Mouse (Mus musculus) erythroid progenitor cell, adult 5-6 weeks (primary cell): ENCODE measurements around the gene Olfr1340. TPM values are rescaled to one million over a fixed set of nuclear protein-coding genes. Genes with fewer than 3 reads are reported as not detected.

Experiments used
- ATAC-seq: replicated peaks from 2 replicates; pipeline ENCODE4 v1.8.0; 2016; ENCODE audit warnings: moderate number of reproducible peaks, mild to moderate bottlenecking, moderate TSS enrichment, inconsistent platforms; ENCODE audit not compliant: poor library complexity, low FRiP score, severe bottlenecking
- total RNA-seq, 2 experiments: library from RNA; stranded (forward) in 1 of 2; stranded (reverse) in 1 of 2; fragments of 150-400 nt in 1 of 2; fragments of 186-747, 209-891 nt in 1 of 2; gene quantifications; 2 replicates each; pipeline versions ENCODE4 v1.2.3 to v1.2.4; 2015 to 2017; ENCODE audit warnings: low replicate concordance in 2 of 2

Olfr1340 gene
- total RNA-seq (2015; ENCODE audit: low replicate concordance) (not detected in 2 replicates), total RNA-seq (2017; ENCODE audit: low replicate concordance) (not detected in 2 replicates)

DNA sequence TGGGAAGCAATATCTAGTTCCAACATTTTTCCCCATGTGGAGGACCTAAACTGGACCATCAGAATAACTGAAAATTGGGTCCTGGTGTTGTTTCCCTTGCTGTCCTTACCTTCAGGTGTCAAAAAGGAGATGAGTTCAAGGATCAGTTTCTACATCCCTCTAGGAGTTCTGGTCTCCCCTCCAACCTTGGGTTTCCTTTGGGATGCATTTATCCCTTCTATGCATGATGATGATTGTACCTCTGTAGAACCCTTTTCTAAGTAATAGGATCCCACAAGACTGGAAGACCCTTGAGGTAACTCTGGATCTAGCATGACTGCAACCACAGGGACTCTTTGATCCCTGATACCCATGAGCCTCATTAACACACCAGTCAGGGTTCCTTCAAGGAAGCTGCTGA is at the start of gene Olfr1340:
TSS of gene Olfr1340 (plus strand) at position 301 of the 400 bp plus-strand sequence.
- ATAC-seq: no peak

DNA sequence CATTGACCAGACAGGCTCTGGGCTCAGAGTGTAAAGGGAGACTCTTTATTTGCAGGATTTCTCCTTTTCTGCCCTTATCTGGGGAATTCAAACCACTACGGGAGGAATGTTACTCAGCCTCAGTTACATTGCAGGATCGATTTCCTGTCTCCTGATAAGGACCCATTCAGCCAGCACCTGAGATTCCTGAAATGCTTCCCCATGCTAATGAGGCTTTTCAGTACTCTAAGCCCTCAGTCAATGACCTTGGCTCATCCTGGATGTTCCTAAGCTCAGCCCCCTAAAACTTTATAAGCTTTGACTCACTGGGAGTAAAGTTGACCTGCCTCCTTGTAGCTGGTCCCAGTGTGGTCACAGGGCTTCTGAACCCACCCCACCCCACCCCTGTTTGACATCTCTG is 32.9 kb upstream of the Olfr1340 start:
- ATAC-seq: no peak

DNA sequence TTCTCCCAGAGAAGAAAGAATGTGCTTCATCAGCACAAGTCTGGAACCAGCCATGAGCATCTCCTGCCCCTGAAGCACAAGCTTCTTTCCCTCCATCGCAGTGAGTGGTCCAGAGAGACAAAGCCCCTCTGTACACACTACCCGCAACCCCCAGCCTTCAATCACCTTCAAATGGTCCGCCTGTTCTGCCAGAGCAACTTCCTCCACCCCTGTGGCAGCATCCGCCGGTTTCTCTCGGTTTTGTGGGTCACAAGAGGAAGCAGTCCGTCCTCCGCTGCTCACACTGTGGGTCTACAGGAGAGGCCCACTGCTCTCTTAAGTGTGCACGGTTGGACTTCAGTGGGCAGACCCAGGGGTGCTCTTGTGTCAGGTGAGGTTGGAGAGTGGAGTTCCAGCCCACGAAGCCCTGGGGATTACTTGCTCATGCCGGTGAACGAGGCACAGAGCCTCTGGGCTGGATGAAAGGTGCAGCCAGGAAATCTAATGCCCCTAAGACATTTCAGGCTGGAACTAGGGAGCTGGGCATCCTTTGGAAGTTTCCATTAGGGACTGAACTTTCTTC is 27.4 kb upstream of the Olfr1340 start, which contains the start of gene Olfr1342:
TSS of gene Olfr1342 (minus strand) at position 345 of the 562 bp plus-strand sequence.
- no peak for ATAC-seq

- ATAC-seq: no peak
Measured at GRCm38 (mm10) chr4:118693812-118694211, 26.1 kb upstream of the Olfr1340 start.

DNA sequence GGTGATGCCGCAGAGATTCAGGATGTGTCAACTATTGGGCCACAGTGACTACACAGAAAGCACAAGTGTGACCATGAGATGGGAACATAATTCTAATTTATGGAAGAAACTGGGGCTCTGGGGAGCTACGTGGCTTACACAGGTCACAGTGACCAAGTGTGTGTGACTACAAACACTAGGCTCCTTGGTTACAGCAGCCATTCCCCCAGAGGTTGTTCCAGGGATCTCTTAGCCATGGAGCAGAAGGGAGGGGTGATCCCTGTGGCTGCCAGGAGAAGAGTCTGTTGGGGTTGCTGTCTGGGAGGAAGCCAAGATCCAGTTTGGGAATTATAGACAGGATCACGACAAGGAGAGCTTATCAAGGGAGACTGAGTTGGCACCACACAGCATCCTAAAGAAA is 16.7 kb upstream of the Olfr1340 start, which contains the start of gene Olfr1341:
TSS of gene Olfr1341 (plus strand) at position 301 of the 400 bp plus-strand sequence.
- no peak for ATAC-seq

DNA sequence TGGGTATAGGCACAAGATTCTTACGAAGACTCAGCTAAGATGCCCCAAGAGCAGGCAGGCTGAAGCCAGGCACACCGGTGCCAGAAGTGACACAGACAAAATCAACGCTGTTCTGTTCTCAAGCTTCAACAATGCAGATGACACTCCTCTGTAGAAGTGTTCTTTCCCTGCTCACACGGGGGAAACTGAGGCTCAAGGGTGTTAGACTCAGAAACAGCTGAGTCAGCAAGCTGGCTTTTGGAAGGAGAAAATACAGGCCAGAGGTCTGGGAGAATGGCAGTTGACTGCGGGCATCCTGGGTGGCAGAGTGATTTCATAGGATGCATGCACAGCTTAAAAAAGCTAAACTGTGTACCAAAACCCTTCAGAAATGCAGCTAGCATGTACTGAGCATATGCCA is 11.9 kb upstream of the Olfr1340 start:
- no peak for ATAC-seq

DNA sequence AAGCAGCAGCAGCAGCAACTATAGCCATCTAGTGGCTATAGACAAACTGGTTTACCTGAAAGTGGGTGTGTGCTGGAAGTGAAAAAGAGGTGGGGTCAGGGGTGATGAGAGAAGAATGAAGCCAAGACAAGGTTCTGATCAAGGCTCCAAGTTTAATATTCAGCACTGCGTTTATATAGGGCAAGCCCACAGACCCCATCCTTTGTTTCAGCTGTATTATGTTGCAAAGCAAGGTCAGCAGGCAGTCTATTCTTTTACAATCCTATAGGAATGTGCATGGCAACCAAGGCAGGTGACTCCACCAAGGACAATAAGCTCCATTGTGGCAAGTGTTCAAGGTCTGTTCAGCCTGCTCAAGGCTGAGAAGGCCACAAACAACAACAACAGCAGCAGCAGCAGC is 8.3 kb upstream of the Olfr1340 start:
- no peak for ATAC-seq

DNA sequence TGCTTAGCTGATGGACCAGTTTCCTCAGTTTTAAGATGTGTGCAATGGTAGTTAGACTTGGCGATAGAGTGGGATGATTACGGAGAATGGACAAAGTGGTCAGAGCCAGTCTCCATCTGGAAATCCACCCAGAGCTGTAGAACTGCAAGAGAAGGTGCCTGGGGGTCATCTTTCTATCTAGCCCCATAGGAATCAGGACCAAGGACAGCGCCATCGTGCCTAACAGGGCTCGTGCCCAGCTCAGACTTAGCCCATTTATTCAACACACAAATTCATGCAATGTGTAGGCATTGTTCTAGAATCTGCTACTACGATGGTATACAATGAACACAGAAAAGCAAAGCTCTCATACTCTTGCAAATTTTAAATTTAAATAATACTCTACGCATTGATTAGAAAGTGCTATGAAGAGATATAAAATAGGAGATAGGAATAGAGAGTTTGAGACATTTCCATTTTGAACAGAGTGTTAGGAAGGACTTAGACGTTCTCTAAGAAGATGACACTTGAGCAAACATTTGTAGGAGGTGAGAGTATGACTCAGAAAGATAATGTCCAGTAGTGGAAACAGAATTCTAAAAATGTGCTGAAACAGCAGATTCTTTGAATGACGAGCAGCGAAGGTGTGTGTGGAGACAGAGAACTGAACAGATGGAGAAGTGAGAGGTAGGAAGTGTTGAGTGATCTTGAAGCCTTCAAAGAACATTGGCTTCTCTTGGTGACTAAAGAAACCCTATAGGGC is 2.0 kb downstream of the Olfr1340 start:
- ATAC-seq: no peak

- ATAC-seq: no peak
Measured at GRCm38 (mm10) chr4:118731875-118732274, 11.9 kb downstream of the Olfr1340 start, which contains the start of gene Olfr1339. TSS of gene Olfr1339 (plus strand) at chr4:118732175.

DNA sequence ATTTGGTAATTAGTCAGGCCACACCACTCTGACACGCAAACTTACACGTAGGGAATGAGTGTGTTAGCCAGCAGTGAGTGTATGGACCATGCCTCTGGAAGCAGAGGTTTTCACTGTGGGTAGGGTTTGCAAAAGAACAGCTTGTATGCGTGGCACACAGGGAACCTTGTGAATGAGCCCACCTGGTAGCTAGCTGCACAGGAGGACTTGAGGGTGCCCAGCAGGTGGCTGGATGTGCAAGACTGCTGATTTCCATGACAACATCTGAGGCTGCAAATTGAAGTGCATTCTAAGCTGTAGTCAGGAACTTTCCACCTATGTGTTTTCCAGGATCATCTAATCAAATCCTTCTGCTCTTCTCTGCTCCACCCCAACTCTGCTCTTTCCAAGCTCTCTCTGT is 19.6 kb downstream of the Olfr1340 start:
- ATAC-seq: no peak

DNA sequence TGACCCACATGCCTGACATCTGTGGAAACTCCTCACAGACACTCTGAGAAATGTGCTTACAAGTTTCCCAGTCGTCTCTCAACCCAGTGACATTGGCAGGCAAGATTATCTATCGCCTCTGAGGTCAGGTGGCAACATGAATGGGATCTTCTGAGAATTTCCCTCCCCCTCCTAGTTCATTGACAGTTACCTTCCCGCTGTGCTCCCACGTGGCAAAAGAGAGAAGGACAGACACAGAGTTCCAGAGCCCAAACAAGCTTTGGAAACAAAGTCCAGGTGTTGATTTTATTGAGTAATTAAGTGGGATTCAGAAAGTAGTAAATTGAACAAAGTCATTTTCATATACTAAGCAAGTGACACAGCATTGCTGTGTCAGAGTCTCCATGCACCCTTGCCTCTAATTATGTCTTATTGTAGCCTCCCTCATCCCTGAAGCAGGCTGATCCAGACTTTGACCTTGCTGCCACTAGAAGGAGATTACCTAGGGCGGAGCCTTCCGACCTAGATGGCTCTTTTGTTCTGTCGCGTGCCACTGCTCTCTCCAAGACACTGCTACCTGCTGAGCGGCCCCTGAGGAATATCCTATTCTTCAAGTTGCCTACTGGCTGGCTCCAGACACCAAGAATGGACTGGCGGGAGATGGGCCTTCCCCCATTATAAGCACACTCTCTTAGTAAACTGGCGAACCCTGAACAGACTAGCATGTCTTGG is 21.2 kb downstream of the Olfr1340 start:
- no peak for ATAC-seq

DNA sequence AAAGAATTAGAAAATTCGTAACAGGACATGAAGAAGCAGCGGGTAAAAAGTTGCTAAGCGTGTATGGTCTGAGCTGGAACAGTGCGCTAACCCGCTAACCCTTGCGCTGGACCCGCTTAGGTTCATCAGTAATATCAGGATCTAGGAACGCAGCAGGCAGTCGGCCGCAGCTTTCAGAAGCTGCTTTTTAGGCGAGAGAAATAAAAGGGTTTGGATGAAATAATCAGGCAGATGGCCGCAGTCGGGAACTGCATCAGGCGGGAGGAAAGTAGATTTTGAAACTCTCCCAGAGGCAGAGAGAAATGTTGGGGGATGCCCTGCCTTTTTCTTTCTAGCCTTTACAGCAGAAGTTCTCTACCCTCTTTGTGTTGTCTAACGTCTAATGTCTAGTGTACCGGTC is 21.9 kb downstream of the Olfr1340 start:
- no peak for ATAC-seq

DNA sequence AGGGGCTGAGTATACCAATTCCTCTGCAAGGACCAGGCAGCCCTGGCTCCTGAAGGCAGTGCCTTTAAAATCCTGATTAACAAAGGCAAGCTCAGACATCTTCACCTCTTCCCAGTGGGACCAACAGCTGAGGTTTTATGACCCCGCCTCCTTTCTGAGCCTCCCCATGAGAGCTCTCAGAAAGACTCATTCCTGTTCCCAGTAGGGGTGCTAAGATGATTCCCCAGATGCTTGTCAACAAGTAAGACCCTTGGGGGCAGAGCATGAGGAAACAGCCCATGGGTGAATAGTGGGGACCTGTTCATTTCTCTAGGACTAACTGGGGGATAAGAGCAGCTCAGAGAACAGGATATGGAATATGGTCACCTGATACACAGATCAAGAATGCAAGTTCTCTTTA is 38.7 kb downstream of the Olfr1340 start, which contains the start of gene Olfr1338:
TSS of gene Olfr1338 (minus strand) at position 101 of the 400 bp plus-strand sequence.
- ATAC-seq: no peak

Other genes with a start within 250 kb of the Olfr1340 start
- not detected in 2 replicates for gene Tie1, start 230.1 kb upstream of the Olfr1340 start, total RNA-seq (2015; ENCODE audit: low replicate concordance)
- not detected in 2 replicates for gene Tie1, start 230.1 kb upstream of the Olfr1340 start, total RNA-seq (2017; ENCODE audit: low replicate concordance)
- gene 2610528J11Rik, start 193.1 kb upstream of the Olfr1340 start, total RNA-seq (2015; ENCODE audit: low replicate concordance): not detected in 2 replicates
- not detected in 2 replicates for gene 2610528J11Rik, start 193.1 kb upstream of the Olfr1340 start, total RNA-seq (2017; ENCODE audit: low replicate concordance)
- not detected in 2 replicates for gene Tmem125, start 176.1 kb upstream of the Olfr1340 start, total RNA-seq (2015; ENCODE audit: low replicate concordance)
- not detected in 2 replicates for gene Tmem125, start 176.1 kb upstream of the Olfr1340 start, total RNA-seq (2017; ENCODE audit: low replicate concordance)
- gene Cfap57, start 99.4 kb upstream of the Olfr1340 start, total RNA-seq (2015; ENCODE audit: low replicate concordance): not detected in 2 replicates
- gene Cfap57, start 99.4 kb upstream of the Olfr1340 start, total RNA-seq (2017; ENCODE audit: low replicate concordance): 0.08 and 0.64 TPM in 2 replicates
- 12.6 and 19.8 TPM in 2 replicates for gene Ebna1bp2, start 99.3 kb upstream of the Olfr1340 start, total RNA-seq (2015; ENCODE audit: low replicate concordance)
- gene Ebna1bp2, start 99.3 kb upstream of the Olfr1340 start, total RNA-seq (2017; ENCODE audit: low replicate concordance): 13.7 and 29.0 TPM in 2 replicates
- gene Olfr62, start 61.2 kb upstream of the Olfr1340 start, total RNA-seq (2015; ENCODE audit: low replicate concordance): not detected in 2 replicates
- gene Olfr62, start 61.2 kb upstream of the Olfr1340 start, total RNA-seq (2017; ENCODE audit: low replicate concordance): not detected in 2 replicates
- not detected in 2 replicates for gene Olfr1342, start 27.4 kb upstream of the Olfr1340 start, total RNA-seq (2015; ENCODE audit: low replicate concordance)
- not detected in 2 replicates for gene Olfr1342, start 27.4 kb upstream of the Olfr1340 start, total RNA-seq (2017; ENCODE audit: low replicate concordance)
- gene Olfr1341, start 16.6 kb upstream of the Olfr1340 start, total RNA-seq (2015; ENCODE audit: low replicate concordance): not detected in 2 replicates
- gene Olfr1341, start 16.6 kb upstream of the Olfr1340 start, total RNA-seq (2017; ENCODE audit: low replicate concordance): not detected in 2 replicates
- not detected in 2 replicates for gene Olfr1339, start 12.0 kb downstream of the Olfr1340 start, total RNA-seq (2015; ENCODE audit: low replicate concordance)
- not detected in 2 replicates for gene Olfr1339, start 12.0 kb downstream of the Olfr1340 start, total RNA-seq (2017; ENCODE audit: low replicate concordance)
- gene Olfr1338, start 38.6 kb downstream of the Olfr1340 start, total RNA-seq (2015; ENCODE audit: low replicate concordance): not detected in 2 replicates
- not detected in 2 replicates for gene Olfr1338, start 38.6 kb downstream of the Olfr1340 start, total RNA-seq (2017; ENCODE audit: low replicate concordance)
- gene Olfr1337, start 62.4 kb downstream of the Olfr1340 start, total RNA-seq (2015; ENCODE audit: low replicate concordance): not detected in 2 replicates
- gene Olfr1337, start 62.4 kb downstream of the Olfr1340 start, total RNA-seq (2017; ENCODE audit: low replicate concordance): not detected in 2 replicates
- gene Olfr1335, start 89.8 kb downstream of the Olfr1340 start, total RNA-seq (2015; ENCODE audit: low replicate concordance): not detected in 2 replicates
- gene Olfr1335, start 89.8 kb downstream of the Olfr1340 start, total RNA-seq (2017; ENCODE audit: low replicate concordance): not detected in 2 replicates
- not detected in 2 replicates for gene Olfr1333, start 116.1 kb downstream of the Olfr1340 start, total RNA-seq (2015; ENCODE audit: low replicate concordance)
- not detected in 2 replicates for gene Olfr1333, start 116.1 kb downstream of the Olfr1340 start, total RNA-seq (2017; ENCODE audit: low replicate concordance)
- gene Olfr1331, start 144.5 kb downstream of the Olfr1340 start, total RNA-seq (2015; ENCODE audit: low replicate concordance): not detected in 2 replicates
- not detected in 2 replicates for gene Olfr1331, start 144.5 kb downstream of the Olfr1340 start, total RNA-seq (2017; ENCODE audit: low replicate concordance)
- gene Olfr1330, start 168.5 kb downstream of the Olfr1340 start, total RNA-seq (2015; ENCODE audit: low replicate concordance): not detected in 2 replicates
- not detected in 2 replicates for gene Olfr1330, start 168.5 kb downstream of the Olfr1340 start, total RNA-seq (2017; ENCODE audit: low replicate concordance)
- not detected in 2 replicates for gene Olfr1329, start 197.3 kb downstream of the Olfr1340 start, total RNA-seq (2015; ENCODE audit: low replicate concordance)
- not detected in 2 replicates for gene Olfr1329, start 197.3 kb downstream of the Olfr1340 start, total RNA-seq (2017; ENCODE audit: low replicate concordance)
- gene Olfr1328, start 218.5 kb downstream of the Olfr1340 start, total RNA-seq (2015; ENCODE audit: low replicate concordance): not detected in 2 replicates
- not detected in 2 replicates for gene Olfr1328, start 218.5 kb downstream of the Olfr1340 start, total RNA-seq (2017; ENCODE audit: low replicate concordance)
- not detected in 2 replicates for gene Lao1, start 241.4 kb downstream of the Olfr1340 start, total RNA-seq (2015; ENCODE audit: low replicate concordance)
- gene Lao1, start 241.4 kb downstream of the Olfr1340 start, total RNA-seq (2017; ENCODE audit: low replicate concordance): not detected in 2 replicates